Mouse (Mus musculus) mature B cell (primary cell): Measurements from ENCODE around the gene Nadsyn1.

ENCODE experiments used
- in situ Hi-C: fragments of 300-500 bp; cut with MboI; formaldehyde crosslinking; loops from 2 replicates; pipeline ENCODE4 v1.14.3; 2019

The Nadsyn1 gene

GRCm38 (mm10) chr7:143755357-143756124 lies 67.1 kb downstream of the Nadsyn1 start:
- in situ Hi-C loops = no loop called here

- in situ Hi-C loops = loop anchor here (5.0 kb wide), 1 partner anchor 47 kb away; no protein-coding TSS in a partner anchor
Observed at GRCm38 (mm10) chr7:143753990-143754715, 68.5 kb downstream of the Nadsyn1 start.

GRCm38 (mm10) chr7:143752606-143753005 lies 70.0 kb downstream of the Nadsyn1 start:
- in situ Hi-C loops = loop anchor here (5.0 kb wide), 1 partner anchor 45 kb away; no protein-coding TSS in a partner anchor

GRCm38 (mm10) chr7:143752056-143752455 lies 70.6 kb downstream of the Nadsyn1 start:
- in situ Hi-C loops = loop anchor here (5.0 kb wide), 1 partner anchor 45 kb away; no protein-coding TSS in a partner anchor

DNA sequence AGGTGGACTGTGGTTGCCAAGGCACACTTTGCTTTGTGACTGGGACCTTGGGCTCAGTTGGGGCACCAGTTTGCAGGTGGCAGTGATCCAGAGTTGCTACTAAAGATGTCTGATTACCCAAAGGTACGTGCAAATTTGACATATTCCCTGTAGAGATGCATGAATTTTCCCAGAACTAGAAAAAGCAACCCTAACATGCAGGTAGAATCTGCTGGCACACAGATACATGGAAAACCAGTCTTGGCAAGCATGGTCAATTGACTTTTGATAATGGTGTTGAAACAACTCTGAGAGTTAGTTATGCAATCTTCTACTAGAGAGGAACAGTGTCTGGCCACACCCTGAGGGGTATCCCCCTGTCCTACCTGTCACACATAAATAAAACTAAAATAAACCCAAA lies 71.3 kb downstream of the Nadsyn1 start:
- in situ Hi-C loops = loop anchor here (5.0 kb wide), 1 partner anchor 44 kb away; no protein-coding TSS in a partner anchor

DNA sequence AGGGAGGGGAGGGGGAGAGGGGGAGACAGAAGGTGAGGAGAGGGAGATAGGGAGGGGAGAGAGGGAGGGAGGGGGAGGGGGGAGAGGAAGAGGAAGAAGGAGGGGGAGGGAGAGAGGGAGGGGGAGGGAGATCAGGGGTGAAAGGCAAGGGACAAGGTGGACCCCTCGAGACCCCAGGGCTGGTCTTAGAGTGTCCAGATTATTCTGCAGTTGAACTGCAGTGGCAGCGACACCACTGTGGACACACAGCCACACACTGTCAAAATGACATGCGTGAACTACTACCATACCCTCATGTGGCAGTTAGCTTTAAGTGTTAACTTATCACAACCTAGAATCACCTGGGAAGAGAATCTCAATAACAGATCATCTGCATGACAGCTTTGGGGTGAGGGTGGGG lies 73.6 kb downstream of the Nadsyn1 start:
- in situ Hi-C loops = no loop called here

- in situ Hi-C loops = no loop called here
Observed at GRCm38 (mm10) chr7:143748041-143748868, 74.4 kb downstream of the Nadsyn1 start.
